Mouse (Mus musculus) megakaryocyte, adult 5-6 weeks (primary cell): ENCODE data around the gene Crisp4. TPM values are rescaled to one million over a fixed set of nuclear protein-coding genes. Genes with fewer than 3 reads are reported as not detected.

Source experiments
- ATAC-seq: 2 replicates; pipeline ENCODE4 v1.8.0; 2016; ENCODE audit warnings: mild to moderate bottlenecking, inconsistent platforms; ENCODE audit not compliant: poor library complexity, severe bottlenecking
- total RNA-seq, 2 experiments: library from RNA; stranded (forward) in 1 of 2; stranded (reverse) in 1 of 2; fragments of 153-499, 151-499 nt in 1 of 2; fragments of 221-1000, 200-1000 nt in 1 of 2; gene quantifications; 2 replicates each; pipeline versions ENCODE4 v1.2.3 to v1.2.4; 2015 to 2017

The Crisp4 gene
- not detected in 2 replicates for total RNA-seq (2015)
- total RNA-seq (2017): not detected in 2 replicates

DNA sequence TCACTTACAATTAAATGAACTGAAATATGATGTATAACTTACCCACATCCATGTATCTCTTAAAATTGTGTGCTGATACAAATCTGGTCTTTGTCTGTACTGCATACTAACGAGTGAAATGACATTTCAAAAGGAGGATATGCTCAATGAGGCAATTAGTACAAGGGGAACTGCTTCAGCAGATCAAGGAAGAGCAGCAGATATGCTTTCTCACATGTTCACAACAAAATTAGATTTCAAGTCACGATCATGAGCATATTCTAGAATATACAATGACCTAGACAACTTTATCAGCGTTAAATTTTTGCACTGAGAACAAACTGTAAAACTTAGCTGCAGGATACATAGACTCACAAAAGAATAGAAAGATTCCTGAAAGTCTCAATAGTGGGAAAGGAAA is at the start of gene Crisp4:
Gene Crisp4, minus strand, starts transcription at position 101 of the 400 bp plus-strand sequence.
- no peak for ATAC-seq

DNA sequence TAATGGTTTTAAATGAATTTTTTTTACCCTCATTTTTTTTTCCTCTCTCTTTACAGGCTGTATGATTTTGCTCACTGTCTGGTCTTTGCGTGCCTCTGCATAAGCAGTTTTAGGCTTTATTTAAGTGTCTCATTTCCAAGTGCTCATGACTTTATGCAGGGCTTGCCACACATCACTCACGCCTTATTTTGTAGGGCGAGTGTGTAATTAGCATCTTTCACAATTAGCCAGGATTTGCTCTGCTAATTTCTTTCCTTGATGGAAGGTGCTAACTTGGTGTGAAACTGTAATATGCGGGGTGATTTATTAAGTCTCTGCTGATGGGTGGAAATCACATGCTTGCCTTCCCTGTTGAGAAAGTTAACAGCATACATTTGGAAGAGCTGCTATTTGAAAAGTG is 46.0 kb upstream of the Crisp4 start:
- no peak for ATAC-seq

DNA sequence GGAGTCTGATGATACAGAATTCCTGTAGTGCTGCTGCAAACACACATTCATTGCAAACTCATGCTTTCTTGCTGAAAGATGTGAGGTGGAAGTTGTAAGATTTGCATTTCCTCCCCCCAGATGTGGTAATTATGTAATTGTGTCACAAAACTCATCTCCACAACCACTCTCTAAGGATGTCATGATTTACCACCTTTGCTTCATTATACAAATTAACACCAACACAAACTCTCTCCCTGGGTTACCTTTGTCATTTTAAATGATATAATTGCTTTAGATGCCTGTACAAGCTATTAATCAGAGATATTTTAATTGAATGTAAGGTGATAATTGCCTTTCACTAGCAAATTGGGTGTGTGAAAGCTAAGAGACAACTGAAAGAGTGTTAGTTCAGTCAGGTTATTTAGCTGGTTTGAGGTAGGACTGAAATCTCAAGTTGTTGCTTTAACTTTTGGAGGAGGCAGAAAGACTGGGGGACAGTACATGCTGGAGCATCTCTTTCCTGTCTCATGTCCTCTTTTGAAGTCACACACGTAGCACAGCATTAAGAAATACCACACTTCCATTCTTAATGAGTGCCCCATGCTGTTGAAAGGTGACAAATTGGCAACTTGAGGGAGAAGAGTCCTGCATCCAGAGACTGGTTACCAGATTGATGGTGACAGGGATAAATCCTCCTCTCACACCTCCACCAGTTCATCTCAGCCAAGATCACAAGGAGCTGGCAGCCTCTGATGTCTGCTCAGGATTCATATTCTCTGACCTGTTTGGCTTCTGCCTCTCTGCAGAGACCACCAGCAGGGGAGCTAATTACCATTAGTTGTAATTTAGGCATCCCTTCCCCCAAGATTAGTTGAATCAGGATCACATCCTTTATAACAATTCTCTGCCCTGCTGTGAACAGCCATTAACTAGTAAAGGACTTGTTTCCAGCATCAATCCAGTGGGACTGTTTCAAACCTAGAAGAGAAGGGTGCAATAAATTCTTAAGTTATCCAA is 45.3 kb upstream of the Crisp4 start:
- no peak for ATAC-seq

DNA sequence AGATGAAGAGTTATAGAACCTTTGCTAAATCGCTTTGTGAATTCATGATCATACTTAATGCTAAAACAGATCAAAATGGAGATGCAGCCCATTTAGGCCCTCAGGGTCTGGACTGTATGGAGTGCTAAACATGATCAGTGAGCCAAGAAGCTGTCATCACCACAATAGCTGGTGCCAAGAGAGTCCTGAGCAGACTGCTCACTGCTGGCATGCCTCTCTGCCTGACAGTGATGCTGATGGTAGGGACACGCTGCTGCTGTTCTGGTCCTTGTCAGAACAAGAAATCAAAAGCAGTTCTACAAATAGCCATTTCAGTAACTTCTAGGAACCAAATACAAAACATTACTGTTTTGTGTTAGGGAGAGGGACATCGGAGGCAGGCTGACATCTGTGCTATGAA is 35.5 kb upstream of the Crisp4 start:
- ATAC-seq: no peak

DNA sequence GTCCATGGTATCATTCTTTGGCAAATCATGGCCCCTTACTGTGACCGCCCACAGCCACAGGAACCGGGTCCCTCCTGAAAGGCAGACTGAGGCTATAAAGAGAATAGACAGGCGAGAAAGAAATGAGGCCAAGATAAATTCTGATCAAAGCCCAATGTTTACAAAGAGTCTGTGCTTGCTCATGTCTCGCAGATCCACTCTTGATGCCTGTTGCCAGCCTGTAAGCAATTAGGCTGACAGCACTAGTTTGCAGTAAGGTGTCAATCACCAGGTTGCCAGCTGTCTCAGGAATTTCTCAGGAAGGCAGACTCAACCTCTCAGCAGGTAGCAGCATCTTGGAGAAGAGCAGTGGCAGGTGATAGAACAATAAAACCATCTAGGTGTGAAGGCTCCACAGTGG is 24.9 kb upstream of the Crisp4 start:
- no peak for ATAC-seq

DNA sequence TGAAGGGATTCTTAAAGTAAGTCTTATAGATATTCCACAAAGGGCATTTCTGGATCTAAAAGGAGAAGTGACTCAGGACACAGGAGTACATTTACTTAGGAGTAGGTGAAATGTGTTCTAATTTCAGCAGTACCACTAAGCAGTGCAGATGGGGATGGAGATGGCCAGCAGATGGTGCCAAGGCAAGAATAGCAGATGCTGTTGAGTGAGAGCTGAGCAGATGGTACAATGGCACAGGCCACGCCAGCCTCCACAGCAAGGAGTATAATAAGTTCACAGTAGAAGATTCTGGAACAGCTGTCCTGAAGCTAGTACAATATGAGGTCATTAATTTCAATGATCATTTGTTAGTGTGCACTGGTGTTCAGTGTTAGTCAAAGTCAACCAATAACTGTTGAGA is 22.6 kb upstream of the Crisp4 start:
- no peak for ATAC-seq

DNA sequence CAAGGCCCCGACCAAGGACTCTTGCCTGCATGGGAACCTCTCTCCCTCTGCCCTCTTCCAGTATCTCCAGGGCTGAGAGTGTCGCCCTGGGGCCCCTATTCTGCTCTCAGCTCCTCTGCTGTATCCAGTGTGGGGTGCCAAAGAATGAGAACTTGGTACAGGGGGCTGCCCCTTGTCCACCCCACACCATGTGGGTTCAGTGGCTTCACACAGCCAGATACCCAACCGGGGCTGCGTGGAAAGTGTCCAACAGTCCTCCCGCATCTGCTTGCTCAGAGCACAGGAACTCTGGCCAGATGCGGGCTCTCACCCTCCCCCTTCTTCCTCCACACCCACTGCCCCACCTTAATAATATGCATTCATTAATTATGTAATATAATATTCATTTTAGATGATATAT is 13.4 kb upstream of the Crisp4 start:
- no peak for ATAC-seq

DNA sequence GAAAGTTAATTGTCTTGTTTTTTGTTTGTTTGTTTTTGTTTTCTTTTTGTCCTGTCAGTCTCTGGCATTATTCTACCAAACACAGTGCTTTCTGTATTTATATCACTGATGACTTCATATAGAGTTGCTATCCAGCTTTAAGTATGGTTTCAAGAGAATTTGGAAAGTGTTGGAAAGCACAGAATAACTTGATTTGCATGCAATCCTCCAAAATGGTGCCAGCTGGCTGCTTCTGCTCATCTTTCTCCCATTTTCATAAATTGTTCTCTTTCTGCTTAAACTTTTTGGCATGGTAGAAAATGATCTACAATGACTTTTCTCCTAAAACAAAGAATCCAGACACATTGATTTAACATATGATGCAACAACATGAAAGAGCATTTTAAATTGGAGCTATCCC is 2.5 kb upstream of the Crisp4 start:
- no peak for ATAC-seq

DNA sequence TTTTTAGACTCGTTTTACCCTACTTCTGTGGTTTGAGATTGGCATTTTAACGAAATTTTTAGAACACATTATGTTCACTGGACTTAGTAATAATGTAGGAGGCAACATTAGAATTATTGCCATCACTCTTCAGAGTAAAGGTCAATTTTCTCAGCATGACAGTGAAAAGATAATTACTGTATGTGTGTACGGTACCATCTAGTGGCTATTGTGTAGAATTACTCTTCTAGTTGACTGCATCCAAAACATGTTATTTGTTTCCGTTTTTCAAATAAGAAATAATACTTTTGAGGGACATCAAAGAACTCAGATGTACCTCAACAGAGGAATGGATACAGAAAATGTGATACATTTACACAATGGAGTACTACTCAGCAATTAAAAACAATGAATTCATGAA is 14.0 kb downstream of the Crisp4 start:
- ATAC-seq: no peak

DNA sequence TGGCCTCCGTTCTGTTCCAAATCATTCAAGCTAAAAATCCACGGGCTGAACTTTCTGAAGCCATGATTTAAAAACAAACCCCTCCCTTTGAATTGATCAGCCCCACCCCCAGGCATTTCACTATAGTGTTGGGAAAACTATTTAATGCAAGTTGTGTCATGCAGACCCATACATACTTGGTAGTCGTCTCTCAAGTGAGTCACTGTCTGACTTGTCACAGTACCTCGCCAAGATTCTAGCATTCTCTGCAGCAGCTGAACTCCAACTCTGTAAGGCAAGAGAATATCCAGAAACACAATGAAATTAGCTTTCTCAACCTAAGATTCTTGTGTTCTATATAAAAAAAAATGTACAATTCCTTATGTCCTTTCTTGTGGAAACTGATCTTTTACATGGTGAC is 15.7 kb downstream of the Crisp4 start:
- ATAC-seq: no peak

DNA sequence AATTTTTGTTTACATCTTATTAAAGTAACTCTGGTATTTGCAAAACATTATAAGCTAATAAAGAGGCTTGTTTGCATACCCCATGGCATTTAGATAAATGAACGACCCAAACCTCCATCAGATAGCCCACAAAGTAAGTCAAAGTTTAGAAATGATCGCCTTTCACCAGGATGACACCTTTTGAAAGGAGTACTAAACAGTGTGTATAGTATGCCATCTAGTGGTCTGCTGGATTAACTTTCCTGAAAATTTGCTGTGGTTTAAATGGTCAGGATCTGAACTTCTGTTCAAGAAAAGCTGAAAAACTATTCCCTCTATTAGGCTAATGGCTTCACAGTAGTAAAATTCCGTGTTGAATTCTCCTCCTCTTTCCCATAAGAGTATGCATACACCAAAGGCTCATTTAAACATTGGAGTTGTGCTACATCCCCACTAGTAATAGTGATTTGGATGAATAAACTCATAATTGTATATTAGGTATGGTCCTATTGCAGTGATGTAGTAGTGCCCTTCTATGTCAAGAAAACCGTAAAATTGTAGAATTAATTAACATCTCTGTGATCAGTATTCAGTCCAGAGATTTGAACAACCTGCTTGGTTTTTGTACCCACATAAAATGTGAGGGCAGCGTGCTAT is 38.9 kb downstream of the Crisp4 start:
- ATAC-seq: no peak

DNA sequence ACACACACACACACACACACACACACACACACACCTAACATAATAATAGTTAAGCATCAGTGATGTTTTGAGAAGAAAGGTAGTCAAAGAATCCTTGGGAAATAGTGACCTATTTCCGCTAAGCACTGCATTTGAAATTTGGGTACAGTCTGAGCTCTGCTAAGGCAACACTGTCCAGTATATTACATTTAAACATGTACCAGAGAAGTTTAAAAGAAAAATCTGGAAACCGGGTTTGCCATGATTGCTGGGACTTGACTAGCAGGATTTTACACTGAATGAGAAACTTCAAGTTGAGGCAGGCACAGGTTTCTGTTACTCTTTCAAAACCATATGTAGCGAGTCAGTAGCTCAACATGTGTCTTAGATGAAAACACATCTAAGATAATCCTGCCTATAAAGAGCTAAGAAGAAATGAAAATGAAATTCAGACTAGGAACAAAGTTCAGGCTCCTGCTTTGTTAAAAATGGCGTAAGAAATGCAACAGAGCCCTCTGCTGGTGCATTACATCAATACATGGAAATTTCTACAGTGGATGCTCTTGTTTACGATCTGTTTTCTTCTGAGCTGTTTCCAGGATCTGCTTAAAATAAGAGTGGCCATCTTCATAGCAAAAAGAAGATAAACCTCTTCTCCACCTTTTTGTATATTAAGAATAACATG is 39.7 kb downstream of the Crisp4 start:
- ATAC-seq: no peak

DNA sequence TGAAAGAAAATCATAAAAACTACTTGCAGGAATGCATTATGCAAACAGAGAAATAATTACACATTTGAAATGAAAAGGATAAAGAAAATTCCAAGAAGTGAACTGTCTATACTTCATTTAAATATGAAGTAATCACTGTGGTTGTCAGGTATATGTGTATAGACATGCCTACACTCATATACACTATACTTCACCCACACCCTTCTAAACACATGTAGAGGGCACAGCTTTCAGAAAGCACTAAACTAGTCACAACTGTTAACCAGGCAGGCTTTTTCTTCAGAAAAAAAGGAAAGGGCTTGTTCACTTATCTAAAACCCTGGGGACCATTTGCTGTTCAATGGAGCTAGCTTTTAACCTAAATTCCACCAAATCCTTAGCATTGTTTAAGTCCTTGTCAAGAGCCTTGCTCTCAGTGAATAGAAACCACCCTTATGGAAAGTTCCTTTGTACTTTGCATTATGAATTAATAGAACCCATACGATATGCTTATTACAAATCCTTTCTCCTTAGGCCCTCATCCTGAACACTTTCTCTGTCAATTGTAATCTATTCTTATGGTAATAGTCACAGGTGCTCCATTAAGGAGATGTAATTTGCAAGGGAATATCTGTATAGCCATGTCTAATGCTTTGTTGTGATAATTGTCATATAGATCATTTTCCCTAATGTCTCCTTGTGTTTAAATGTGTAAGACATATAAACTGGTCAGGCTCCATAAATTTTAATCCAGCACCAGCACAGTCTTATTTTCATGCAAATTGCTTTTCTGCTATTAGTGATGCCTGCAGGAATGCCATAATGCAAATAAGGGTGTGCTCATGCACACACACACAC is 40.5 kb downstream of the Crisp4 start:
- no peak for ATAC-seq

Other genes starting within 250 kb of the Crisp4 start
- gene Defb18, start 91.5 kb upstream of the Crisp4 start, total RNA-seq (2015): not detected in 2 replicates
- gene Defb18, start 91.5 kb upstream of the Crisp4 start, total RNA-seq (2017): not detected in 2 replicates
- not detected in 2 replicates for gene Defb41, start 119.2 kb upstream of the Crisp4 start, total RNA-seq (2015)
- gene Defb41, start 119.2 kb upstream of the Crisp4 start, total RNA-seq (2017): not detected in 2 replicates